Mouse (Mus musculus) Patski (cell line): ENCODE measurements around the gene Pgc. TPM values are rescaled to one million over a fixed set of nuclear protein-coding genes. Genes with fewer than 3 reads are reported as not detected.

Source experiments
- ATAC-seq: fragments of 100-300 bp; one replicate; pipeline ENCODE4 v1.8.0; 2021
- CTCF ChIA-PET: fragments of 350-600 bp; sonication (Branson Sonifier 250); formaldehyde crosslinking; loops from one replicate; lab custom pipeline; 2022; ENCODE audit warnings: inconsistent platforms; lab: Charles Lee
- POLR2A ChIA-PET: fragments of 350-600 bp; sonication (Branson Sonifier 250); formaldehyde crosslinking; loops from one replicate; lab custom pipeline; 2022; ENCODE audit warnings: antibody characterized with exemption, inconsistent platforms; lab: Charles Lee
- DNase-seq: peaks from one replicate; pipeline ENCODE4 v3.0.0-alpha.2; 2011; ENCODE audit warnings: low read depth, low spot score
- H3K27me3 ChIP-seq: fragments of 371-371 bp; one replicate; pipeline ENCODE4 v1.5.1; 2021
- CTCF ChIP-seq: fragments of 100-300 bp; IDR thresholded peaks from one replicate; pipeline ENCODE4 v1.5.1; 2021
- in situ Hi-C: fragments of 300-500 bp; cut with MboI; formaldehyde crosslinking; loops from 3 replicates; pipeline ENCODE4 v1.11.1; 2018; ENCODE audit warnings: low pct_unique_long_range_greater_than_20kb, mixed read lengths
- polyA plus RNA-seq: library from polyadenylated mRNA; unstranded; gene quantifications from one replicate; pipeline ENCODE4 v1.2.3, GENCODE M21; 2021

Gene Pgc
- polyA plus RNA-seq, 1 experiment from 2014 or later, result not detected

DNA sequence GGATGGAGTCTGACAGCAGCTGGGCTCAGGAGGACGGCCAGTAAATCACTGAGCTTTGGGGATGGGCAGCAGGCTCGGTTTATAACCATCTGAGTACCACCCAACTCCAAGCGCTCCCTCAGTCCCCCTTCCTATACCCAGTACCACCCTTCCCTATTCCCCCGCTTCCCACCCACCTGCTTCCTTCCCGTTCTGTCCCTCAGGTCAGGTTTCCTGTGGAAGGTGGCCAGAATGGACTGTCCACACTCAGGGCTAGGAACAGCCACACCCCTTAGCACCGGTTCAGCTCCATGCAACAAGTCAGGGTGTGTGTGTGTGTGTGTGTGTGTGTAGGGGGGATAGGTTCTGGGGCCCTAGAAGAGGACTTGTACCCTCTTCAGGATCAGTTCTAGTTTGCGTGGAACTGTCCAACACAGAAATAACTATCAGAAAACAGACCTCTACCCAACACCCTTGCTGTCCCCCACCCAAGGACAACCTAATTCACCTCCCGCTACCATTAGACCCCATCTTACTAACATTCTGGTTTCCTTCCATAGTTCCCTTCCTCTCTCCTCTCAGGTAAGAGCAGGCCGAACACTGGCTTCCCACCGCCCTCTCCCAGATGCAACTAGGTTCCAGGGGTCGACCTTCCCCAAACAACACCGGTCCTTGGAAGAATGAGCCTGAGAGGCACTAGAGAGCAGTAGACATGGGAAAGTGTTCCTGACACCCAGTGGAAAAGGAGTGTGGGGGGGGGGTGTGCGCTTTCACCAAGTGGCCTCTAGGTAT, 32.8 kb upstream of the Pgc start:
- ATAC-seq, result no peak
- CTCF ChIA-PET, result interaction anchor here (1.0 to 2.3 kb wide), 4 partner anchors 11 to 66 kb away, joined by 3 to 7 read pairs (median 4); no protein-coding TSS in a partner anchor
- TF ChIP-seq CTCF, result no peak
- POLR2A ChIA-PET, result interaction anchor here (0.7 kb wide), 1 partner anchor 10 kb away, joined by 3 read pairs; no protein-coding TSS in a partner anchor
- in situ Hi-C loops, result no loop called here
- no peaks in the 10 kb centered on the region for H3K27me3 ChIP-seq
- no peak for DNase-seq

DNA sequence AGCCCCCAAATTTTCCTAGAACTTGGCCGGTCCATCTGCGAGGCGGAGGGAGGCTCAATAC, 32.4 kb upstream of the Pgc start, which contains the start of gene Gm21981:
TSS of gene Gm21981 (minus strand) at position 14 of the 61 bp plus-strand sequence.
- no peaks in the 10 kb centered on the region for H3K27me3 ChIP-seq
- in situ Hi-C loops, result no loop called here
- ChIA-PET POLR2A (interaction anchor here (0.7 kb wide), 1 partner anchor 10 kb away, joined by 3 read pairs; no protein-coding TSS in a partner anchor), CTCF (interaction anchor here (1.3 to 2.3 kb wide), 2 partner anchors 11 to 65 kb away, joined by 3 to 7 read pairs; no protein-coding TSS in a partner anchor)
- no peak for ATAC-seq
- no peak for DNase-seq
- no peak for TF ChIP-seq CTCF

DNA sequence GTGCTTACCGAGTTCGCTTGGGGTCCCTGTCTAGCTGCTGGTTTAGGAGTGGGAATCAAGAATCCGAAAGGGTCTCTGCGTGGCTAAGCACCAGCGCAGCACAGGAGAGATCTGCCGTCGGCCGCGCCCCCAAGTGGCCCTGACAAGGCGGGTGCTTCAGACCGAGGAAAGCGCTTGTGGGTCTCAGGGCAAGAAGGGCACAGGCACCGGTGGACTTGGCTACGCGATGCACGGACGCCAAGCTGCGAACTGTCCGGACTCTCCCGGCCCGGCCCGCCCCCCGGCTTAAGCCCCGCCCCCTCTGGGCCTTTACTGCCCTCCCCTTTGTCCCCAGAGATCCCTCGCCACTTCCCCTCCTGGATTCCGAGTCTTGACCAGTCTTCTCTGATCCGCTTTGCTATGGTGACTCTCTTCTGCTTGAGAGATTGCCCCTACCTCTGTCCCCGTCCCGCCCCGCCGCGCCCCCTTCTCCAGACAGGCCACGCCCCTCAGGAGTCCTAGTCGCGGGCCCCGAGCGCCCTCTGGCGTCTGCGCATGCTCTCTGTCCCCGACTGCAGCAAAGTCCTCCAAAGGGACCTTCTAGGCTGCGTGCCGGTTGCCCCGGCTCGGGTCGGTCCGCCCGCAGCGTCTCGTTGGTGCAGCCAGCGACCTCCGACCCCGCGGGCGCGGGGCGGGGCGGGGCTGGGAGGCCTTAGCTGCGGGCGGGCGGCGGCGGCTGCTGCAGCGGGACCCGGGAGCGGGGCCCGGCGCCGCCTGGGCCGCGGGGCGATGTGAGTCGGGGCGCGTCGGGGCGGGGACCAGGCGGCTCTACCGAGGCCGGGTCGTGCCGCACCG, 31.9 kb upstream of the Pgc start, which contains the start of gene Prickle4:
TSS of gene Prickle4 (minus strand) at position 234 of the 834 bp plus-strand sequence.
- in situ Hi-C loops, result loop anchor here (5.0 kb wide), 1 partner anchor 38 kb away; no protein-coding TSS in a partner anchor
- H3K27me3 ChIP-seq, result no peaks in the 10 kb centered on the region
- ATAC-seq (peak; percentile 92), DNase-seq (peak; percentile 81)
- CTCF ChIA-PET, result interaction anchor here (0.8 to 2.3 kb wide), 4 partner anchors 11 to 65 kb away, joined by 3 to 7 read pairs (median 3); no protein-coding TSS in a partner anchor
- POLR2A ChIA-PET, result interaction anchor here (0.6 to 0.7 kb wide), 2 partner anchors 9 to 61 kb away, joined by 3 read pairs; no protein-coding TSS in a partner anchor
- TF ChIP-seq CTCF, result no peak

DNA sequence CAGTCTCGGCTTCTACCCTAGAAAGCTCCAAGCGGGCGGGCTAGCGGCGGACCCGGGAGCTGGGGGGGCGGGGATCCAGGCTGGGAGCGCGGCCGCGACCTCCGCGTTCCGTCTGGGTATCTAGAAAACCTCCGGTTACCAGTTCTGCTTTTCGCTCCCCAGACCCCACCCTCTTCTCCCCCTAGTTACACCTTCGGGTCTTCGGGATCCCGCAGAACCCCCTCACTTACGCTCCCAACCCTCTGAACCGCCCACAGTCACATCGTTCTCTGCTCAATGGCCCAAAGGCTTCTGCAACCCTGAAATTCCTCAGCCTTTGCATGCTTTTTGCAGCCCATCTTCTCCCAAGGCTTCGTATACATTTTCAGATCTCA, 31.3 kb upstream of the Pgc start:
- no peak for ATAC-seq
- no peak for DNase-seq
- no peaks in the 10 kb centered on the region for H3K27me3 ChIP-seq
- no peak for TF ChIP-seq CTCF
- POLR2A ChIA-PET, result interaction anchor here (0.6 kb wide), 1 partner anchor 61 kb away, joined by 3 read pairs; no protein-coding TSS in a partner anchor
- in situ Hi-C loops, result loop anchor here (5.0 kb wide), 1 partner anchor 37 kb away; no protein-coding TSS in a partner anchor
- CTCF ChIA-PET, result interaction anchor here (0.8 to 2.3 kb wide), 4 partner anchors 10 to 55 kb away, joined by 3 to 7 read pairs (median 3); no protein-coding TSS in a partner anchor

DNA sequence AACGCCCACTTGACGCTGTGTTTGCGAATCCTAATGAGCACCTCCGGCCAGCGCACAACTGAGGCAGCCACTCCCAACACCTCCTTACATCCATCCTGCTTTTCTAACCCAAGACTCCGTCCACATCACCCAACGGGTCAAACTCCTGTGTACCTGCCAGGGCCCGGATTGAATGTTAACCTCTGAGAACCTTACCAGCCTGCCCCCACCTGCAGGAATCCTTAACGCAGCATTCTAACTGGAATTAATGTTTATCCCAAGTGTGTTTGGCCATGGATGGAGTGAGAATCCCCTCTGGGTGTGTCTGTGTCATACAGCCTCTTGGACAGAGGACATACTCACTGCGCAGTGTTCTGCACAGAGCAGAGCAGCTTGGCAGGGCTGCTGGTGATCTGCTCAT, 28.5 kb upstream of the Pgc start:
- ChIA-PET CTCF (no interaction called here), POLR2A (no interaction called here)
- in situ Hi-C loops, result loop anchor here (5.0 kb wide), 1 partner anchor 34 kb away; no protein-coding TSS in a partner anchor
- TF ChIP-seq CTCF, result no peak
- no peaks in the 10 kb centered on the region for H3K27me3 ChIP-seq
- ATAC-seq (no peak), DNase-seq (no peak)

DNA sequence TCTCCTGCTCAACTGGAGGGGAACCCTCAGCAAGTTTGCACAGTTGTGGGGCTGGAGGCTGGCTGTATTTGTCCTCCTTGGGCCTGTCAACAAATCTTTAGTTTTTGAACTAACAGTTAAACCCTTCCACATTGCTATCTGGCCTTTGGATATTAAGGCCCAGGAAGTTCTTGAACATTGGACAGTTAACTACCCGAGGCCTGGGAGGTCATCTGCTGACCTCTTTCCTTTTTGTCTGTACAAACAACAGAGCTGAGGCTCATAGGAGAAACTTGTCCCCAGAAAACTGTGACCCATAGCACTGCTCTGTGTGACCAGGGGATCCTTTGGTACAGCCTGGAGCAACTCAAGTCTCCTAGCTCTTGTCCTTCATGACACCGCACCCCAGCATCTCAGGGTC, 27.6 kb upstream of the Pgc start:
- no peak for TF ChIP-seq CTCF
- ChIA-PET CTCF (no interaction called here), POLR2A (no interaction called here)
- ATAC-seq (no peak), DNase-seq (no peak)
- H3K27me3 ChIP-seq, result no peaks in the 10 kb centered on the region
- in situ Hi-C loops, result loop anchor here (5.0 kb wide), 1 partner anchor 33 kb away; no protein-coding TSS in a partner anchor

DNA sequence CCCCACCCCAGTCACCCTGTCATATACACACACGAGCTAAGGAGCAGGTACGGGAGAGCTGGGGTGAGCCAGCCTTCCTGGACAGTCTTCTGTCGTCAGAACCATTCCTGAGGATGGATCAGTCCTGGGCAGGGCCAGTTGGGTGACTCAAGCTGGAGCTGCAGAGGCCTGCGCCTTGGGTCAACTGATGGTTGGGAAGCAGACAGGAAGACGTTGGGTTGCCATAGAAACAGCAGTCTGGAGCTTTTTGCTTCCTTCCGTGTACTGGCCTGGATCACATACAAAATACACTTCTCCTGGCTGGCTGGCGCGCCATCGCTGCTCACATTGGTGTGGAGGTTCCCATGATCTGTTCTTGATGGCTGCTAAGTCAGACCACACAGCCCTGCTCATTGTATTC, 24.8 kb upstream of the Pgc start:
- no peak for ATAC-seq
- in situ Hi-C loops, result no loop called here
- CTCF ChIA-PET, result interaction anchor here (1.0 kb wide), 1 partner anchor 58 kb away, joined by 3 read pairs; no protein-coding TSS in a partner anchor
- TF ChIP-seq CTCF, result no peak
- H3K27me3 ChIP-seq, result no peaks in the 10 kb centered on the region
- POLR2A ChIA-PET, result no interaction called here
- no peak for DNase-seq

DNA sequence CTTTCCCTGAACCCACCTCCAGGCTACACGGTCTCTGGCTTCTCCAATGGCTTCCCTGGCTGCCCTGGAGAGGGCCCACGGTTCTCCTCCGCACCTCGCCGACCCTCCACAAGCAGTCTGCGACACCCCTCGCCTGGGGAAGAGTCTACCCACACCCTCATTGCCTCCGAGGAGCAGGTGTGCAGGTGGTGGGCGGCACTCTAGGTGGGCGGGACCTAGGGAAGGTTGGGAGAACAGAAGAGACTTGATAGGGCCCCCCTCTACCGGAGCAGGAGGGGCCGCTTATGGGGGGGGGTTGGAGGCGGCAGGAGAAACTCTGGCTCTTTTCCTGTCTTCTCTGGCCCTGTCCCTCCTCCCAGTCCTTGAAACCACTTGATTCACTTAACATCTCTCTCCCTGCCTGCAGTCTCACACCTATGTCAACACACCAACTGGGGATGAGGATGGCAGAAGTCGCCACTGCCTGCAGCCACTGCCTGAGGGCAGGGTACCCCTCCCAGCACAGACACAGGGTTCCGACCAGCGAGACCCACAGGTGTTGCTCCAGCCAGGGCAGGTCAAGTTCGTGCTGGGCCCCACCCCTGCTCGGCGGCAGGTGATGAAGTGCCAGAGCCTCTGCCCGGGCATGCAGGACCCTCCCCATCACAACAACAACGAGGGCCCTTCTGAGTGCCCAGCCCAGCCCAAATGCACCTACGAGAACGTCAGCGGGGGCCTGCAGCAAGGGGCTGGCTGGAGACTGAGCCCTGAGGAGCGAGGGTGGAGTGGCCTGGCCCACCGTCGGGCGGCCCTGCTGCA, 23.9 kb upstream of the Pgc start:
- ChIA-PET POLR2A (no interaction called here), CTCF (no interaction called here)
- H3K27me3 ChIP-seq, result no peaks in the 10 kb centered on the region
- DNase-seq (no peak), ATAC-seq (no peak)
- in situ Hi-C loops, result no loop called here
- no peak for TF ChIP-seq CTCF

DNA sequence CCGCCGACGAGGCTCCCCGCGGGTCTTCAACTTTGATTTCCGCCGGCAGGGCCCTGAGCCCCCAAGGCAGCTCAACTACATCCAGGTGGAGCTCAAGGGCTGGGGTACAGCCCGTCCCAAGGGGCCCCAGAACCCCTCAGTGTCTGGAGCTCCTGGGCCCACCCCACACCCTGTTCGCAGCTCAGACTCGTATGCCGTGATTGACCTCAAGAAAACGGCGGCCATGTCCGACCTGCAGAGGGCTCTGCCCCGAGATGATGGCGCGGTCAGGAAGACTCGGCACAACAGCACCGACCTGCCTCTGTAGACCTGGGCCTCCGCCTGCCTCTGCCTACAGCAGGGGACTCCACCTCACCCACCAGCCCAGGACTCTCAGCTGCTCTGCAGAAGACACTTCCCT, 23.1 kb upstream of the Pgc start:
- ChIA-PET POLR2A (no interaction called here), CTCF (no interaction called here)
- in situ Hi-C loops, result no loop called here
- TF ChIP-seq CTCF, result no peak
- no peaks in the 10 kb centered on the region for H3K27me3 ChIP-seq
- ATAC-seq (no peak), DNase-seq (no peak)

DNA sequence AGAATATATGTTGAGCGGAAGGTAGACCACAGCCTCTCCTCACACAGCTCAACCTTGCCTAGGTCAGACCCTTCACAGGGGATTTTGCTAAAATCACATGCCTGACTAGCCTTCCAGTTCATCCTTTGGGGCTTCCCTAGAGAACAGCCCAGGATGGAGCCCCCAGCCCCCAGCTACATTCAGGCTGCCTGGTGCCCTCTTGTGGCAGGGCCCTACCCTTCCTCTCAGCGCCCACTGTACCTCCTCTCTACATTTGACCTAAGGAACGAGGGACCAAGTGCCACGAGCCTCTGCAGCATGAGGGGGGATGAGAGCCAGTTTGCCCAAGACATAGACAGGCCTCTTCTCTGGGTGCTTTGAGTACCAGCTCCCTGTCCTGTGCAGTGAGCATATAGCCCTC, 21.9 kb upstream of the Pgc start:
- CTCF ChIA-PET, result interaction anchor here (1.7 kb wide), 1 partner anchor 10 kb away, joined by 7 read pairs; the partner anchor contains the start of genes Gm21981 and Prickle4
- in situ Hi-C loops, result no loop called here

More for the DNA sequence above, 21.9 kb upstream of the Pgc start:
- no peaks in the 10 kb centered on the region for H3K27me3 ChIP-seq
- no peak for ATAC-seq
- DNase-seq, result no peak
- POLR2A ChIA-PET, result no interaction called here
- no peak for TF ChIP-seq CTCF
